In genomic region chr7:27552931-27553513, GRCm38 (mm10) we compare ENCODE assay signal across 8 mouse cellular contexts. TPM values are rescaled to one million over a fixed set of nuclear protein-coding genes. Genes with fewer than 3 reads are reported as not detected.
A peak's percentile ranks its signal among the peaks of the same experiment; 100 is the strongest.
DNase-seq lines count a peak whose midpoint lies in the region; ATAC-seq lines count a peak whose summit lies in the region.

Gene Pld3, minus strand, starts transcription at chr7:27553218.
Gene 2310022A10Rik, plus strand, starts transcription at chr7:27553233.

- peak; percentile 99 for ATAC-seq in megakaryocyte progenitor cell, adult 5-6 weeks (replicated peaks; ENCODE audit: poor library complexity)

- DNase-seq in adipocyte (ENCODE audit: low spot score): peak; percentile 90
- peak; percentile 97 for DNase-seq in embryo, embryonic 10 days (ENCODE audit: low spot score)
- peak; percentile 90 for DNase-seq in gastrocnemius, postnatal 10 days
- peak; percentile 97 for DNase-seq in induced T-regulatory cell, adult 2 months (ENCODE audit: low read depth)
- DNase-seq in left cerebral cortex, adult 9 months (ENCODE audit: low spot score in 2 of 2): peak; percentile 96 to 98
- DNase-seq in right cerebral cortex, postnatal 14 days: peak; percentile 95
- DNase-seq in urinary bladder, postnatal 36 days (ENCODE audit: low spot score in 2 of 2): peak; percentile 91 to 96

RNA-seq across cellular contexts. Expression of gene Pld3, which starts in this region (rescaled TPM):
- 10 to 100 TPM; 27.2 to 37.9 TPM for total RNA-seq in gastrocnemius, postnatal 10 days (2021)
- total RNA-seq in megakaryocyte progenitor cell, adult 5-6 weeks (2015): 9.3 and 9.4 TPM in 2 replicates
- 5.3 and 7.5 TPM in 2 replicates for total RNA-seq in megakaryocyte progenitor cell, adult 5-6 weeks (2017)

RNA-seq across cellular contexts. Expression of gene 2310022A10Rik, which starts in this region (rescaled TPM):
- total RNA-seq in gastrocnemius, postnatal 10 days (2021): 100 to 1,000 TPM; 106 to 110 TPM
- 13.4 and 14.1 TPM in 2 replicates for total RNA-seq in megakaryocyte progenitor cell, adult 5-6 weeks (2015)
- 12.4 and 15.6 TPM in 2 replicates for total RNA-seq in megakaryocyte progenitor cell, adult 5-6 weeks (2017)

Comparison
In these comparisons a context has a peak if more than half of its experiments do, and no peak if none do; other contexts are left out.
1. Peak in every context shown above with its lines: DNase-seq and ATAC-seq.
2. RNA of gene 2310022A10Rik (total RNA-seq): 106 to 110 TPM in gastrocnemius, postnatal 10 days; 12.4 to 15.6 TPM in megakaryocyte progenitor cell, adult 5-6 weeks; every median in the first group is over 4 times any median in the second.